Mouse (Mus musculus) 416B (cell line): ENCODE measurements around the gene Paqr5.

Source experiments
- DNase-seq: peaks from one replicate; pipeline ENCODE4 v3.0.0; 2011; ENCODE audit warnings: low read depth

Paqr5 gene

DNA sequence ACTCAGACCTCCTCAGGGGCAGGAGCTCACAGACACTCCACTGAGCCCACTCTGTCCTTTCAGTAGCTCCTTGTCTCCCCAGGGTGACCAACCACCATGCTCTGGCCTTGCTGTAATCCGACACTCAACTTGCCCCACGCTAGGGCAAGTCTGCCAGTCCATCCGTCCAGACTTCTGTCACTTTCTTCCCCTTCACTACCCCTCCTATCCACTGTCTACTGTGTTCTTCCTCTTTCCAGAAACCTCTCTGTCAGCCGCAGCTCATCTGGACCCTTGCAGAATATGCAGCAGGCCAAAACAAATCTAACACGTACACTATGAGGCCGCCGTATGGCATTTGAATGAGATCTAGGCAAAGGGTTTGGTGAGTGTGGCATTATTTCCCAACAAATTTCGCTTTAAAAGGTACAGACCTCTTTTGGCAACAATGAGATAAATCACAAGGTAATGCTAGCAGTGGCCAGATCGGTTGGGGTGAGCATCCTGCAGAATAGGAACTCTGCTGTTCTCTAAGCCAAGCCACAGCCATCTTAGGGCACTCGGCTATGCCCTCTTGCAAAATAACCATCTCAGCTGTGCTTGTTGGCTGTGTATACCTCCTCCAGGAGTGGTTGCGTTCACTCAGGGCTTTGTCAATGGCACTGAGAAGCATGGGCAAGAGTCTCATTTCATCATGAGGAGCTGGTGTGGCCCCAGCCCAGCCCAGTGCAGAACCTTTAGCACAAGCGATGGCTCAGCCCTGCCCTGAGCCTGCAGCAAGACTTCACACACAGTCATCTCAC lies 13.1 kb downstream of the Paqr5 start:
- peak; percentile 33 for DNase-seq

GRCm38 (mm10) chr9:62008360-62008759 lies 18.3 kb downstream of the Paqr5 start:
- DNase-seq = no peak

GRCm38 (mm10) chr9:62007028-62007427 lies 19.6 kb downstream of the Paqr5 start:
- DNase-seq = no peak

DNA sequence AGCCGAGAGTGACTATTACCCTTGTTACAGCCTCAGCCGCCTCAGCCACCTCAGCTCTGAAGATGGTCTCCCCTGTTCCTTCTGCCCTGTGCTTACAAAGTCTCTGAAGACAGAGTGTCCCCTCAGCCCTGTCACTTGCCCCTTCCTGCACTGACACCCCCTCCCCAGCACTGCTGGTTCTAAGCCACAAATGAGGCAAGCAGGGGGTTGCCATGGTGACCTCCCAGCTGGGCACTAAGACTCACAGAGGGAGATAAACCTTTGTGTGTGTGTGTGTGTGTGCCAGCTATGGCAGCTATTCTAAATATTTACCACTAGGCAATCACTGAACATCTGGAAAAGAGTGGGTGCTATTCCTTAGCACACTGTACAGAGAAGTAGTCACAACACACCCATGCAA lies 23.0 kb downstream of the Paqr5 start:
- DNase-seq = no peak

GRCm38 (mm10) chr9:61999653-62000420 lies 26.8 kb downstream of the Paqr5 start:
- no peak for DNase-seq

DNA sequence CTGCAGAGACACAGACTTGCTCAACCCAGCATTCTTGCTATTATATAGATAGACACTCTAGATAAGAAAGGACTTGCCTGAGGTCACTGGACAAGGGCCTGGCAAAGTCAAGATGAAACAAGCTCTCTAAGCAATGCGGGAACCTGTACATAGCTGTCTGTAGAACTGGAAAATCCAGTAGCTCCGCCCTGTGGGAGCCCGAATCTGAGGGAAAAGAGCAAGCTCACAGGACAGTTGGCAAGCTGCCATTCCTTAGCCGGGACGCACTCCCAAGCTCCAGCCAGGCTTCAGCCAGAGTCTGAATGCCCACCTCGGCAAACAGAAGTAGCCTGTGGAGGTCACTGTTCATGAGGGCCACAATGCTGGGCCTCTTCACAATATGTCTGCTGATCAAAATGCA lies 28.8 kb downstream of the Paqr5 start:
- DNase-seq = no peak

DNA sequence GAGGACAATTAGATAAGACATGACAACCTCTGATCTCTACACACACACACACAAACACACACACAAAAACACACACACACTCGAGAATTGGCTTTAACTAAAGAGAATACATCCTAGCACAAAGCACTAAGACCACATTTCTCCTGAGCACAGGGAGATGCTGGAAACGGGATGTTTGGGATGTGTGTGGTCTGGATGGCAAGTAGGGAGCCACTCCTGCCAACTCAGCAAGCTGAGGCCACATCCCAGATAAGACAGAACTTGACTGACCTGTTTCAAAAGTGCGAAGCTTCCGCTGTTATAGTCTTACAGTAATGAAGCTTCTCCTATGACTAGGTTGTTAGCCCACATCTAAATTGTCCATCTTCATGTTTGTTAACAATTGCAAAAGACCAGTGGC lies 35.5 kb downstream of the Paqr5 start:
- DNase-seq = no peak

DNA sequence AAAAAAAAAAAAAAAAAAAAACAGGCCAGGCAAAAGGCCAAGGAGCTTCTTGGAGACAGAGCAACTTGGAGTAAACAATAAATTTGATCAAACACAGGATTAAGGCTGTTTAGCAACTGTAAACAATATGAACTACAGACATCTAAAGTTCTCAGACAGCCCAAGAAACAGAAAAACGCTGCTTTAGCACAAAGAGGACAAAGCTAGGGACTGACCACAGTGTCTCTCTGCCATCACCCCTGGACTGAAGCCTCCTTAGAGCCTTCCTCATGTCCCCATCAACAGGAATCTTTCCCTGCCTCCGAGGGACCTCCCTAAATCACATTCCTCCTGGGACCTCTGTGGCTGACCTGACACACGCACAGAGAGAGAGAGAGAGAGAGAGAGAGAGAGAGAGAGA lies 35.9 kb downstream of the Paqr5 start:
- no peak for DNase-seq

- DNase-seq = no peak
Measured at GRCm38 (mm10) chr9:61986055-61986454, 40.6 kb downstream of the Paqr5 start.

DNA sequence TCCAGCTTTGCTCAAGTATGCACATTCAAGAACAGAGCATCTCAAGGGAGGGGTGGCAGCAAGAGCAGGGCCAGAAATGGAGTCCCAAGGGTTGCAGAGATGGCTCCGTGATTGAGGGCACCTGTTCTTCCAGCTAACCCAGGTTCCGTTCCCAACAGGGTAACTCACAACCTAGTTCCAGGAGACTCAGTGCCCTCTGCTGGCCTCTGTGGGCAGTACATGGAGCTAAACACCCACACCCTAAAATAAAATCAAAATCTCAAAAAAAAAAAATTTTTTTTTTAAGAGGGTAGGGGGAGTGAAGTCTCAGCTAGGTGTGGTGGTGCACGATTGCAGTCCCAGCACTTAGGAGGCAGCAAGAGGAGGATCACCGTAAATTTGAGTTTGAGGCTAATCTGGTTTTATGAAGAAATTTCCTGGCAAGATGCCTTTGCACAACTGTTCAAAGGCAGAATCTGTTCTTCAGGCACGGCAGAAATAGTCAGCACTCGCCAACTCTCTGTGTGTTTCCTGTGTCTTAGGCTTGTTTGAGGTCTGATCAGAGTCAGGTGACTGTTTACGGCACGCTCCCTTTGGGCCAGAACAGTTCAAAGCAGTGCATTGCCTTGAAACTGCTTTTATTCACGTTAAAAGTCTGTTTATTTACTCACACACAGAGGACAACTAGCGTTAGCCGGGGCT lies 41.3 kb downstream of the Paqr5 start:
- DNase-seq = peak; percentile 60

DNA sequence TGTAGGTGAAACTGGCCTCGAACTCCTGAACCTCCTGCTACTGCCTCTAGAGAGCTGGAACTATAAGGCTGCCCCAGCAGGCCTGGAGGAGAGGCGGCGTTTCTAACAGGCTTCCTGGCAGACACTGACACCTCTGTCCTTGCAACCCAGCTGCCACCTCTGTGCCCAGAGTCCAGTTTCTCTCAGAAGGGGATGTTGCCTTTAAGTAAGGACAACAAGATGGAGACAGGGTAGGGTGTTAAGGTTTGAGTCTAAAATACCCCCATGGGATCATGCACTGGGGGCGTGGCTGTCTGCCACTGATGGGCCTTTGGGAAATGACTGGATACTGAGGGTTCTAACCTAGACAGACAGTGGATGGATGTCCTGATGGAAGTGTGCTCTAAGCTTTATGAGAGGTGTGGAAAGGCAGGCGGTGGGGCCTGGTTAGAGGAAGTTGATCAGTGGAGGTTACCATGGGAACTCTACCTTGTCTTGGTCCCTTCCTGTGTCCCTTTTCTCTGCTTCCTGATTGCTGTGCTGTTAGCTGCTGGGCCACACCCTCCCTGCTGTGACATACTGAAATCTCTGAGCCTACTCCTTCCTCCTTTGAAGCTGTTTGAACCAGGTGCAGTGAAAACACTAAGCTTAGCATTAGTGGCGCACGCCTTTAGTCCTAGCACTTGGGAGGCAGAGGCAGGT lies 43.6 kb downstream of the Paqr5 start:
- peak; percentile 46 for DNase-seq

GRCm38 (mm10) chr9:61981876-61982275 lies 44.8 kb downstream of the Paqr5 start:
- DNase-seq = no peak

DNA sequence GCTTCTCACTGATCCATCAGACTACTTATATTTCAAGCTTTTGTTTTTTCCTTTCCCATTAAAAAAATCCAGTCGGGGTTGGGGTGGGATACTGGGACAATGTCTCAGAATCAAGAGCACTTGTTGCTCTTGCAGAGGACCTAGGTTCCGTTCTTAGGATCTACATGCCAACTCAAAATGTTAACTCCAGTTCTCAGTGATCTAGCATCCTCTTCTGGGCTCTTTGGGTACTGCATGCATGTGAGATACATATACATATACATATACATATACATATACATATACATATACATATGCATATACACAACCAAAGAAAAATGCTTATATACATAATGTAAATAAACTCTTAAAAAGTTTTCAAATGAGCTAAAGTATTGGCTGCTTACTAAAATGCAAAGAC lies 46.7 kb downstream of the Paqr5 start:
- DNase-seq = peak; percentile 57

DNA sequence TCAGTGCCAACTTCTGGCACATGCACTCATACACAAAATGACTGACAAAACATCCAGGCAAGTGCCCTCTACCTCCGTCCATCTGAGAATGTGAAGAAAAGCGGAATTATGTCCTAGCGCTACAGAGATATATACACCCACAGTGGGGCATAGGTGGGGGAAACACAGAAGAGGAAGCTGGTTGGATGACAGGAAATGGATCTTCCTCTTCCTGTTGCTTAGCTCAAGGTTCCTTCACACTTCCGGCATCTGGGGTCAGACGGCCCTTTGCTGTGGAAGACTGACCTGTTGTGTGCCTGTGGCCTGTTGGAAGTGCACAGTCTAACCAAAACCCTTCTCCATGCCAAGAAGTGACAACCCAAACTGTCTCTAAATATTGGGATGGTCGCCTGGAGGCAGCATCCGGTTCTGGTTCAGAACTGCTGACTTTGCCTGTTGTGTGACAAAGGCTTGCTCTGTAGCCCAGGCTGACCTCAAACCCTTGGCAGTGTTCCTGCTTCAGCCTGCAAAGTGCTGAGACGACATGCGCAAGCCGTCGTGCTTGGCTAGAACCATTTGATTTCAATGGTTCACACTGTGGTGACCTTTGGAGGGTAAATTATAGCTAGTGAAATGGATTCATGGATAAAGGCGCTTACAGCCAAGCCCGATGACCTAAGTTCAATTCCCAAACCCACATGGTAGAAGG lies 49.3 kb downstream of the Paqr5 start:
- no peak for DNase-seq

DNA sequence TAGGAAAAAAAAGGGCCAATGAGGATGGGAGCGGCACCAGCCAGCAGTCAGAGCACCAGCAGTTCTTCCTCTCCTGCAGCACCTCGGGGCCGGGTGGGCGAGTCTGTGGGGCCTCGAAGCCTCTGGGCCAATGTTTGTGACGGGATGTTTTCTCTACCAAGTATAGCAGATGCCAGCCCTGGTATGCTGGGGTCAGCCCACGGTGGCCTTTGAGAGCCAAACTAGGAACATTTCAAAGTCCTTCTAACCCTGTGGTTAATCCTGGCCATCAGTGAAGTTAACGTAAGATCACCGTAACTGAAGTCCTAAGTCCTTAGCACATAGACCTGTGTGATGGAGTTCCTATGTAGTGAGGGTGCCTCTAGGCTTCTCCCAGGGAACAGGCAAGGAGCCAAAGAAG lies 54.6 kb downstream of the Paqr5 start:
- DNase-seq = no peak

DNA sequence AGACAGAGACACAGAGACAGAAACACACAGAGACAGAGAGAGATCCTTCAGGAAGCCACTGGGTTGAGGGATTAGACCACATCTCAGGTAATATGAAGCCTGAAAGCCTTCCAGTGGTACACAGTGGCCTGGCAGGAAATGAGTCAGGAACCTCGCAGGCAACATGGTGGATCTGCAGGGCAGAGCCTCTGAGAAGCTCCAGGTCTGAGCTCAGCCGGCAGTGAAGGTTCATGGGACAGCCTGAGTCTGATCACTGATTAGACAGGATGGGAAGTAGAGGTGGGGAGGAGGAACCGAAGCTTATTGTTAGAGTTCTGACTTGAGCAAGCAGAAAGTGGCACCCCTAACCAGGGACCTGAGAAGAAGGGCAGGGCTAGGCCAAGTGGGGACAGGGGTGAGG lies 55.6 kb downstream of the Paqr5 start:
- peak; percentile 84 for DNase-seq

DNA sequence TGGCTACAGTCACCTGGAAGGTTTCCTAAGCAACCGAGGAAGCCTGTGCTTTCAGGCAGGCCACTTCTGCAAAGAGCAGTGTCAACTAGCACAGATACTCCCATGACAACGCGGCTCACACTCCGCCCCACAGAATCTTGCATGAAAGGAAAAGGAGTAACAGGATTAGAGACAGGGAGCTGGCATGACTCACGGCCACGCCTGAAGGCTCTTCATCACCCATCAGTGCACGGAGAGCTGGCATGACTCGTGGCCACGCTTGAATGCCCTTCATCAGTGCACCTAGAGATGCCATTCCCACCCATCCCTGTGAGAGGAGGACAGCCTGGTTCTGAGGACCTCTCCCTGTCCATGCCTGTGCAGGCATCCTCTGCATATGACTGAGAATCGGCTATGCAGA lies 59.3 kb downstream of the Paqr5 start:
- peak; percentile 9 for DNase-seq

GRCm38 (mm10) chr9:61965987-61966386 lies 60.7 kb downstream of the Paqr5 start:
- DNase-seq = no peak

GRCm38 (mm10) chr9:61965411-61965930 lies 61.2 kb downstream of the Paqr5 start:
- peak; percentile 89 for DNase-seq

DNA sequence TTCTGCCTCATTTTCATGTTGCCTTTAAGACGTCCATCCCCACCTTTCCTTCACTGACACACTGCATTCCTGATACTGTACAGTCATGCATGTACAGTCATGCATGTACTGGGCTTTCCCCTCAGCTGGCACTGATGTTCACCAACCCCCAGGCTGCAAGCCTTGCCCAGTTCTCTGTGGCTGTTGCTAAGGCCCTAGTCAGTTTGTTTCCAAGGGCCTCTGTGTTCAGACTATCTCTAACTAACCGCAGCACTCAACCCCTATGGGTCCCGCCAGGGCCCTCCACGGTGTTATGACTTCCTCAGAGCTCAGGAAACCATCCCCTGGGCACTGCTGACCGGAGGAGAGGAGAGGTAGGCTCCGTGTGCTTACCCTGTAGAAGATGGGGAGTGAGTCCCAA lies 63.3 kb downstream of the Paqr5 start:
- no peak for DNase-seq

DNA sequence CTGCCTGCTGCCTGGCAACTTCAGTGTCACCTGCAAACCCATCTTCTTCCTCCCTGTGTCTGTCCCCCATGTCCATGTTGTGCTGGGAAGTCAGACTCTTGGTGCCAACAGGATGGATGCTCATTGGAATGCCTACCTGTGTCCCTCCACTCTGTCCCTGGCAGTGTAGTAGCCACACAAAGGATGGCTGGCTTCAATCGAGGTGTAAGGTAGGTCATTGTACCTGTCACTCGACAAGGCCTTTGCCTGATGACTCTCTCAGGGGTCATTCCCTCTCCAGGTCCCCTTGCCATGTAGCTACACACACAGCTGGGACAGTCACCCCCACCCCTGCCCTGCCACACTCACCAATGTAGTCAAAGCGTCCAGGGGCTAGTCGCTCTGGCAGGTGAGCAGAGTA lies 65.5 kb downstream of the Paqr5 start:
- DNase-seq = no peak

- peak; percentile 14 for DNase-seq
Measured at GRCm38 (mm10) chr9:61960753-61961152, 65.9 kb downstream of the Paqr5 start.
